Mouse (Mus musculus): ENCODE data around the gene Mybpc3. TPM values are rescaled to one million over a fixed set of nuclear protein-coding genes. Genes with fewer than 3 reads are reported as not detected.

The Mybpc3 gene
- polyA plus RNA-seq, 1 experiment from 2014 or later: 0.05 TPM

GRCm38 (mm10) chr2:91115578-91115970 lies 2.4 kb upstream of the Mybpc3 start:
- Histone ChIP-seq H3K4me3 (peak overlapping the region; percentile 23), H3K4me2 (peak overlapping the region; percentile 49), H3K36me3 (replicated peaks) (no peaks in the 10 kb centered on the region), H3K27ac (no peak overlapping the region), H3K4me1 (no peaks in the 10 kb centered on the region), H3K9me3 (no peaks in the 10 kb centered on the region), H3K27me3 (replicated peaks) (0 out of 2 replicates have a peak, but pooled peaks cover 5% of the 10 kb centered on the region), H3K9ac (no peak overlapping the region)
- ATAC-seq (replicated peaks): no peak
- 37% methylated on average over 12 of the region's 12 CpGs for WGBS

- Histone ChIP-seq H3K9me3 (no peaks in the 10 kb centered on the region), H3K4me2 (no peak overlapping the region), H3K27me3 (replicated peaks) (0 out of 2 replicates have a peak, but pooled peaks cover 5% of the 10 kb centered on the region), H3K36me3 (replicated peaks) (no peaks in the 10 kb centered on the region), H3K4me1 (no peaks in the 10 kb centered on the region), H3K9ac (no peak overlapping the region), H3K27ac (no peak overlapping the region), H3K4me3 (no peak overlapping the region)
- WGBS: 82% methylated on average over 5 of the region's 5 CpGs
- no peak for ATAC-seq (replicated peaks)
These were observed 1.1 kb upstream of the Mybpc3 start for GRCm38 (mm10) chr2:91116842-91117241.

DNA sequence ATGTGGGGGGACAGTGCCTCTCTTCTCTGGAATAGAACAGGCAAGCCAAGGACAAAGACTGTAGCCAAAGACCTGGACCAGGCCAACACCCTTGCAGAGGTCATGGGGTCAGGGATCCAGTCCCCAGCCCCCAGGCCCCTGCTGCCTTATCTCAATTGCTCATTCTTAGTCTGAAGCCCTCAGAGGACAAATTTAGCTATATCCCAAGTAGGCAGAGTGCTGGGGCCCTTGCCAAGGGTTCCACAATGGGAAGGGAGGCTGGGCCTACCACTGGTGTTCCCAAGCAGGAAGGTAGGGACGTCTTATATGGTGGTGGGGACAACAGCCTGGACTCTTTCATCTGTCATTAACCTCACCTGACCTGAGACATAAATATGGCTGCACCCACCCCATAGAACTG lies 703 bp downstream of the Mybpc3 start:
- H3K27ac ChIP-seq: no peak overlapping the region
- H3K9me3 ChIP-seq: no peaks in the 10 kb centered on the region
- H3K36me3 ChIP-seq (replicated peaks): no peaks in the 10 kb centered on the region
- H3K27me3 ChIP-seq (replicated peaks): 0 out of 2 replicates have a peak, but pooled peaks cover 5% of the 10 kb centered on the region
- H3K4me2 ChIP-seq: no peak overlapping the region
- no peak overlapping the region for H3K9ac ChIP-seq
- H3K4me3 ChIP-seq: no peak overlapping the region
- WGBS: 80% methylated on average over 1 of the region's 1 CpGs
- no peak for ATAC-seq (replicated peaks)
- no peaks in the 10 kb centered on the region for H3K4me1 ChIP-seq

GRCm38 (mm10) chr2:91119061-91119460 lies 1.1 kb downstream of the Mybpc3 start:
- Histone ChIP-seq H3K9ac (no peak overlapping the region), H3K4me3 (no peak overlapping the region), H3K36me3 (replicated peaks) (no peaks in the 10 kb centered on the region), H3K4me2 (no peak overlapping the region), H3K27ac (no peak overlapping the region), H3K27me3 (replicated peaks) (0 out of 2 replicates have a peak, but pooled peaks cover 5% of the 10 kb centered on the region), H3K9me3 (no peaks in the 10 kb centered on the region), H3K4me1 (no peaks in the 10 kb centered on the region)
- WGBS: 91% methylated on average over 19 of the region's 19 CpGs
- ATAC-seq (replicated peaks): no peak

- H3K9ac ChIP-seq: no peak overlapping the region
These were observed 1.6 kb downstream of the Mybpc3 start for GRCm38 (mm10) chr2:91119551-91119950.

DNA sequence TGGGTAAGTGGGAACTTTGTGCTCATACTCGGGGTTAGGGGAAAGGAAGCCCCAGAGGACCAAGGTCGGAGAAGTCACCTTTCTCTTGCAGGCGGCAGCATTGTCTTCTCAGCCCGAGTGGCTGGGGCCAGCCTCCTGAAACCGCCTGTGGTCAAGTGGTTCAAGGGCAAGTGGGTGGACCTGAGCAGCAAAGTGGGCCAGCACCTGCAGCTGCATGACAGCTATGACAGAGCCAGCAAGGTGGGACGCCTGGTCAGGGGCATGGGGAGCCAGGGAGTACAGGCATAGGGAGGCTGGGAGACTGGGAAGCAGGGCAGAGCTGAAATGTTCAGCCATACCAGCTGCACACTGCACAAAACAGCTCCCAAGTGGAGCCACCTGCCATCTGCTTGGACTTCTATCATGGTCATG lies 2.3 kb downstream of the Mybpc3 start:
- no peak overlapping the region for H3K4me2 ChIP-seq
- no peak overlapping the region for H3K9ac ChIP-seq
- no peaks in the 10 kb centered on the region for H3K9me3 ChIP-seq
- H3K27me3 ChIP-seq (replicated peaks): no peaks in the 10 kb centered on the region
- H3K4me3 ChIP-seq: no peak overlapping the region
- no peaks in the 10 kb centered on the region for H3K4me1 ChIP-seq
- ATAC-seq (replicated peaks): no peak
- 71% methylated on average over 6 of the region's 6 CpGs for WGBS
- no peak overlapping the region for H3K27ac ChIP-seq
- H3K36me3 ChIP-seq (replicated peaks): no peaks in the 10 kb centered on the region

More at GRCm38 (mm10) chr2:91119551-91119950, 1.6 kb downstream of the Mybpc3 start:
- Histone ChIP-seq H3K27me3 (replicated peaks) (0 out of 2 replicates have a peak, but pooled peaks cover 5% of the 10 kb centered on the region), H3K9me3 (no peaks in the 10 kb centered on the region), H3K27ac (no peak overlapping the region), H3K36me3 (replicated peaks) (no peaks in the 10 kb centered on the region), H3K4me1 (no peaks in the 10 kb centered on the region), H3K4me3 (no peak overlapping the region), H3K4me2 (no peak overlapping the region)
- ATAC-seq (replicated peaks): no peak
- 83% methylated on average over 6 of the region's 6 CpGs for WGBS

GRCm38 (mm10) chr2:91121011-91121410 lies 3.1 kb downstream of the Mybpc3 start:
- Histone ChIP-seq H3K9ac (no peak overlapping the region), H3K9me3 (no peaks in the 10 kb centered on the region), H3K4me2 (no peak overlapping the region), H3K4me1 (no peaks in the 10 kb centered on the region), H3K36me3 (replicated peaks) (no peaks in the 10 kb centered on the region), H3K27ac (no peak overlapping the region), H3K27me3 (replicated peaks) (no peaks in the 10 kb centered on the region), H3K4me3 (no peak overlapping the region)
- 84% methylated on average over 6 of the region's 6 CpGs for WGBS
- ATAC-seq (replicated peaks): no peak

GRCm38 (mm10) chr2:91121497-91121896 lies 3.6 kb downstream of the Mybpc3 start:
- ATAC-seq (replicated peaks): no peak
- H3K4me1 ChIP-seq: no peaks in the 10 kb centered on the region
- H3K36me3 ChIP-seq (replicated peaks): no peaks in the 10 kb centered on the region
- H3K9me3 ChIP-seq: no peaks in the 10 kb centered on the region
- no peaks in the 10 kb centered on the region for H3K27me3 ChIP-seq (replicated peaks)
- WGBS: 55% methylated on average over 8 of the region's 8 CpGs
- no peak overlapping the region for H3K4me2 ChIP-seq
- no peak overlapping the region for H3K27ac ChIP-seq
- H3K4me3 ChIP-seq: no peak overlapping the region
- no peak overlapping the region for H3K9ac ChIP-seq

DNA sequence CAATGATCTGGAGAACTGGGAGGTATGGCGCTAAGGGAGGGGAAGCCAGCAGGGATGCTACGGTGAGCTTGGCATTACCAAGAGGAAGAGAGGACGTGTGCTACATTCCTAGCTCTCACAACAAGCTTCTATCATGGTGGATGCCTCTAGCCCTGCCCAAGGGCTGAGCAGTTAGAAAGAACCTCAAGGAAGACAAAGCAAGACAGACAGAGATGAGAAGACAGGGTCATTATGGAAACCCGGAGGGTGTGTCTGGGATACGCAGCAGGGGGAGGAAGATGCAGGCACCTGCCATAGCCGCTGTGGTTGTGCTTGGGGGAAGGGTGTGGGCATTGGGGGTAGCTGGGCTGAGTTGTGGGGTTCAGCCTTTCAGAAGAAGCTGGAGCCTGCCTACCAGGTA lies 5.6 kb downstream of the Mybpc3 start:
- Histone ChIP-seq H3K4me3 (no peak overlapping the region), H3K9me3 (no peaks in the 10 kb centered on the region), H3K4me2 (no peak overlapping the region), H3K9ac (no peak overlapping the region), H3K27me3 (replicated peaks) (no peaks in the 10 kb centered on the region), H3K36me3 (replicated peaks) (no peaks in the 10 kb centered on the region), H3K4me1 (no peaks in the 10 kb centered on the region), H3K27ac (no peak overlapping the region)
- ATAC-seq (replicated peaks): no peak
- 76% methylated on average over 6 of the region's 6 CpGs for WGBS

DNA sequence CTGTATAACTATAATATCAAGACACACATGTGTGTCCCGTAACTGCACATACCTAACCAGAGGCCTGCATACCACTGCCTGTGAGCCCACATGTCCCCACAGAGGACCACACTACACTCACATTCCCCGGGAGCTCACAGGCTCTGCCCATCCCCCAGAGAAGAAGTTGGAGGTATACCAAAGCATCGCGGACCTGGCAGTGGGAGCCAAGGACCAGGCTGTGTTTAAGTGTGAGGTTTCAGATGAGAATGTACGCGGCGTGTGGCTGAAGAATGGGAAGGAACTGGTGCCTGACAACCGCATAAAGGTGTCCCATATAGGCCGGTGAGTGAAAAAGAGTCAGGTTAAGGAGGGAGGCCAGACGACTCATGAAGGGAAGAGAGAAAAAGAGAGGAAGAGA lies 7.2 kb downstream of the Mybpc3 start:
- Histone ChIP-seq H3K27ac (no peak overlapping the region), H3K4me3 (no peak overlapping the region), H3K9me3 (no peaks in the 10 kb centered on the region), H3K9ac (no peak overlapping the region), H3K36me3 (replicated peaks) (no peaks in the 10 kb centered on the region), H3K27me3 (replicated peaks) (no peaks in the 10 kb centered on the region), H3K4me2 (no peak overlapping the region), H3K4me1 (no peaks in the 10 kb centered on the region)
- ATAC-seq (replicated peaks): no peak
- 90% methylated on average over 10 of the region's 10 CpGs for WGBS

DNA sequence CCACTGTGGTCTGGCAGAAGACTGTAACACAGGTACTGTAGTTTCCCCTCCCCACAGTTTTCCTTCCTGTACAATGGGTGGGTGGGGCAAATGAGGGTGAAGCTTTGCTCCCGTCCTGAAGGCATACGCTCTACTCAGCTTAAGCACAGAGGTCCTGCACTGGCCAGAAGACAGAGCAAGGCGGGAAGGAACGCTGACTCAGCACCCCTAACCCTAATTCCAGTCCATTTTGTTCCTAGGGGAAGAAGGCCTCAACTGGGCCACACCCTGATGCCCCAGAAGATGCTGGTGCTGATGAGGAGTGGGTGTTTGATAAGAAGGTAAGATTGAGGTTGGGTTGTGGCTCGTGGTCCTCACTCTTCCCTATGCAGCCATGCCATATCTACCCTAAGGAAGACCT lies 10.8 kb downstream of the Mybpc3 start:
- no peak overlapping the region for H3K27ac ChIP-seq
- H3K4me3 ChIP-seq: no peak overlapping the region
- H3K4me1 ChIP-seq: no peaks in the 10 kb centered on the region
- H3K27me3 ChIP-seq (replicated peaks): no peaks in the 10 kb centered on the region
- H3K36me3 ChIP-seq (replicated peaks): no peaks in the 10 kb centered on the region
- ATAC-seq (replicated peaks): no peak
- no peaks in the 10 kb centered on the region for H3K9me3 ChIP-seq
- no peak overlapping the region for H3K4me2 ChIP-seq
- H3K9ac ChIP-seq: no peak overlapping the region
- WGBS: 85% methylated on average over 5 of the region's 5 CpGs

DNA sequence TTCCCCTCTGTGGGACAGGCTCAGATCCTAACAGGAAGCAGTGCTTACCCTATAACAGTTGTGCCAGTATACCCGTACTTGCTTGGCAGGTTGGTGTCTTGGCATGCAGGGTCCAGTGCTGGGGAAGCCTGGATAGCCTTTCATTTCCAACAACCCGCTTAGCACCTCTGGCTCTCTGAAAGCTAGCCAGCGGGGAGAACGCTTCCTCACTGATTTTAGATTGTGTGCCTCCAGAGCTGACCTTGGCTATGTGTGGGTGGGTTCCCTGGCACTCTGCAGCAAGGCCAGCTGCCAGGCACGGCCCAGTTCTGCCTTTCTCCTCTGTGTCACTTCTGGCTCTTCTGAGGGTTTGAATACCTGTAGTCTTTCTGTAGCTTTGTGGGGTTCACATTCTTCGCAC lies 12.2 kb downstream of the Mybpc3 start:
- Histone ChIP-seq H3K9ac (no peak overlapping the region), H3K4me2 (no peak overlapping the region), H3K4me1 (no peaks in the 10 kb centered on the region), H3K9me3 (no peaks in the 10 kb centered on the region), H3K4me3 (no peak overlapping the region), H3K27me3 (replicated peaks) (no peaks in the 10 kb centered on the region), H3K27ac (no peak overlapping the region), H3K36me3 (replicated peaks) (no peaks in the 10 kb centered on the region)
- ATAC-seq (replicated peaks): no peak
- 88% methylated on average over 6 of the region's 6 CpGs for WGBS

DNA sequence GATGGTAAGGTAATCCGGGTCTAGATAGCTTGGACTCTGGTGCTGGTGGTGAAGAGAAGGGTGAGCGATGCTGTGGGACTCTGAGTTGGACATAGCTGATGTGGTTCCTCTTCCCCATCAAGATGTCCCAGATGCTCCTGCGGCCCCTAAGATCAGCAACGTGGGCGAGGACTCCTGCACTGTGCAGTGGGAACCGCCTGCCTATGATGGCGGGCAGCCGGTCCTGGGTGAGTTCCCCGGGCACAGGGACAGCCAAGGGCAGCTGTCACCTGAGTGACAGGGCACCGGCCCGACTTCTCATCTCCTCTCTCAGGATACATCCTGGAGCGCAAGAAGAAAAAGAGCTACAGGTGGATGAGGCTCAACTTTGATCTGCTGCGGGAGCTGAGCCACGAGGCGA lies 13.3 kb downstream of the Mybpc3 start:
- no peak overlapping the region for H3K4me2 ChIP-seq
- WGBS: 91% methylated on average over 15 of the region's 15 CpGs
- H3K27ac ChIP-seq: no peak overlapping the region
- no peaks in the 10 kb centered on the region for H3K4me1 ChIP-seq
- no peaks in the 10 kb centered on the region for H3K36me3 ChIP-seq (replicated peaks)
- H3K9me3 ChIP-seq: no peaks in the 10 kb centered on the region
- ATAC-seq (replicated peaks): no peak
- H3K9ac ChIP-seq: no peak overlapping the region
- no peaks in the 10 kb centered on the region for H3K27me3 ChIP-seq (replicated peaks)
- H3K4me3 ChIP-seq: no peak overlapping the region

Data from midbrain, embryonic 15.5 days (tissue).